Mouse (Mus musculus): ENCODE results near the gene Gmds.
A peak's percentile ranks its signal among the peaks of the same experiment; 100 is the strongest.

Gene Gmds

DNA sequence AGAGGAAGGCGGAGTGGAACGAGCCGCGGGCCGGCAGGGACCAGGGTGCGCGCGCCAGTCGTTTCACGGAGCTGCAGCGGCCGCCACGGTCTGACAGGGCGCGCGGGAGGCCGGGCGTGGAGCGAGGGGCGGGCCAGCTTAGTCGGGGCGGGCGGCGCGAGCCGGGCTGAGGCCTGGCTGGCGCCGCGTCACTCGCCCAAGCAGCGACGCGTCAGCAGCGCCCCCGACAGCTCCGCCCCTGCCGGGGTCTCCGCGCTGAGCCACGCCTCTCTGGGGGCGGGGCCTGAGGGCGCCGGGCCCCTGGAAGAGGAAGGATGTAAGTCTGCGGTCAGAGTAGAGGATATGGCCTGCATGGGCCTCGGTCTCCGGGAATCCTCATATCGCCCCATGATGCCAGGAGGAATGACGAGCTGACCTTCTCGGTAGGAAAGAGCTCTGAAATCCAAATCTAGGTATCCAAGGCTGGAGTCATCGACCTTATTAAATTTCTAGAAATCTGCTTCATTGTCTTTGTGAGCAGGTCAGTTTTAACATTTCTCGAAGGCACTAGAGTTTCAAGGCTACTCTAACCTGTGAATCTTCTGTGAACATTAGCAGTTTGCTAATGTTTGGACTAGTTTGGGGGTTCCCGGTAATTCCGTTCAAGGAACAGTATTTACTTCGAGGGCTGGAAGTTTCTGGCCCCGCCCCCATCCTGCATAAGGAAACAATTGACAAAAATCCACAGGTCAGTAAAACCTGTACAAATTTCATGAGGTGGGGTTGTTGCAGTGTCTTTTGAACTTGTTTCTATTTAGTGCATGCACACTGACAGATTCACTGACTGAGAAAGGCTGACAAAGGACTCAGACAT lies at the start of gene Gmds:
Gmds (minus strand) TSS at position 228 of the 853 bp plus-strand sequence.
- peak; percentile 91 to 94 for DNase-seq (ENCODE audit: low spot score in 2 of 2)

DNA sequence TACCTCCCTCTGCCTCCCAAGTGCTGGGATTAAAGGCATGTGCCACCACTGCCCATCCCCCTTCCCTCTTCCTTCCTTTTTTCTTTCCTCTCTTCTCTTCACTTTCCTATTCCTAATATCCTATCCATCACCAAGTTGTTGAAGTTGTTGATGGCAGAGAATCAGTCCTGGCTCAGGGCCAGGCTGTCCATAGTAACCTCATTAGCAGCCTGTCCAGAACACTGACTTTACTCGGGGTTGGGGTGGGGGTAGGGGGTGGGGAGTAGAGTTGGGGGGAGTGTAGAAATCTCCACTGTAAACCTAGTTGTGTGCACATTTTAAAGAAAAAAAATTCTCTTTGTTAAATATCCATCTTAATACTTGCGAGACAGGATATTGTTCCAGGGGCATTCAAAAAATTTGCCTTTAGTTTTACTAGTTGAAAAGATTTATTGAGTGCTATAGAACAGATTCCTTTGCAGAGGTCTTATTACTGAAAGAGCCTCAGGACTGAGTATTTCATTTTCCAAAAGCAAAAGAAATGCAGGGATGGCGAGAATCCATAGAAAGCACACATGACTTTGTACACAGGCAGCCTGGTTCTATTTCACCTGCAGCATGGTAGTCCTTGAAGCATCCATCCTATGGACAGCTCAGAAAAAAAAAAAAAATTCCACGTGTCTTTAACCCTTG lies 47.0 kb upstream of the Gmds start:
- DNase-seq (ENCODE audit: low spot score in 2 of 2): no peak

- DNase-seq (ENCODE audit: low spot score in 2 of 2): no peak
These were observed 43.9 kb upstream of the Gmds start for GRCm38 (mm10) chr13:32382227-32383010.

DNA sequence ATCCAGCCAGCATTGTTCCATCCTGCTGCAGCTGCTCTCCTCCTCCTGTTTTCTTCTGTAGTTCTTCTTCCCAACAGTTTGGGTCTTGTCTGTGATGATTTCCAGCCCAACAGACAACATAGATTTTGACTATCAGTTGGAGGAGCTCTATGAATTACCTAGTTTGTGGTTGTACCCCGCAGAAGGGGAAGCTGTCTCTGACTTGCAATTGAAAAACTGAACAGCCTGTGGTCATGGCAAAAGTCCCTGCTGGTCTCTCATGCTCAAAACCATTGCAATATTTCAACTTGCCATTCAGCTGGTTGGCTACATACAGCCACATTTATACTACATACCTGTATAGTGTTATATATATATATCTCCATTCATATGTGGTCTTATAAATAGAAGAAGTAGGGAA lies 40.1 kb upstream of the Gmds start:
- no peak for DNase-seq (ENCODE audit: low spot score in 2 of 2)

DNA sequence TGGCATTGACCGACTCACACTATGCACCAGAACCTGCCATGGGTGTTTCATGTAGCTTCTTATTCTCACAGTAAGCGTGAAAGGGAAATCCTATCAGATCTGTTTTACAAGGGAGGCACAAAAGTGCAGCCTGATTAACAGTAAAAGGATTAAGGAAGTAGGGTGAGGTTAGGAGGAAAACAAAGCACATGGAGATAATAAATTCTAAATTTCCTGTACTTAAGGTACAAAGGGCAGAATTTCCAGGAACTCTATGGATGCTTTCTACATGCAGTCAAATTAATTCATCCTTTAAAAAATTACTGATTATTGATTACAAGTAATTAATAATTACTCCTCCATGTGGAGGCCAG lies 34.0 kb upstream of the Gmds start:
- no peak for DNase-seq (ENCODE audit: low spot score in 2 of 2)

- no peak for DNase-seq (ENCODE audit: low spot score in 2 of 2)
These were observed 33.5 kb upstream of the Gmds start for GRCm38 (mm10) chr13:32371874-32372530.

DNA sequence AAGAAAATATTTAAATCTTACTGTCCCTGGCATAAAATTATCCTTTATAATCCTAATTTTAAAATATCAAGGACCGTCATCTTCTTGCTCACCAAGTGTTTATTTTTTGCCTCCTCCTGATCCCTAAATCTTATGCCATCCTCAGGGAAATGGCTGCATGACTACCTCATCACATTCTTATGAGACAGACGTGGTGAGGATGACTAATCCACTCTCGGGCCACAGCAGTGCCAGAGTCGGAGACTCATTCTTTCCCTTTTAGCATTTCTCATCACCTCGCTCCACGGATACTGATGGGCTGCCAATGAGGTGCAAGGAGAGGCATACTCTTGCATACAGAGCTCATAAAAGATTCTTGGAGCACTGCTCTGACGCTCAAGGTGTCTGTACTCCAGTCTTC lies 32.2 kb upstream of the Gmds start:
- DNase-seq (ENCODE audit: low spot score in 2 of 2): no peak

DNA sequence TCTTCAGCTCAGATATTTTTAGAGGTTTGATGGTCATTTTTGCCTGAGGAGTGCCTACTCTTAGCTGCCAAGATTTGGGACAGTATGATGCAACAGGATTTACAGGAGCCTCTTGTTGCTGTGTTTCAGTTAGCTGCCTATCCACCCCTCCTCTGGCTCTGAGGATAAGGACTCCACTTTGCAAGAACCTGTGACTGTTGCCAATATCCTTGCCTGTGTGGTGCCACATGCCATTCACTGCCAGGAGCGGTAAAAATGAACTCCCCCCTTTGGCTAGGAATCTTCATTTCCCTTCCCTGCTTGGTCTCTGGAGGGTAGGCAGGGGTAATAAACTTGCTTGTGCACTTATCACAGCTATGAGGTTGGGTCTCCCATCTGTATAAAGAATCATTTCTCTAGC lies 31.6 kb upstream of the Gmds start:
- no peak for DNase-seq (ENCODE audit: low spot score in 2 of 2)

- no peak for DNase-seq (ENCODE audit: low spot score in 2 of 2)
These were observed 616 bp downstream of the Gmds start for GRCm38 (mm10) chr13:32337735-32338512.

DNA sequence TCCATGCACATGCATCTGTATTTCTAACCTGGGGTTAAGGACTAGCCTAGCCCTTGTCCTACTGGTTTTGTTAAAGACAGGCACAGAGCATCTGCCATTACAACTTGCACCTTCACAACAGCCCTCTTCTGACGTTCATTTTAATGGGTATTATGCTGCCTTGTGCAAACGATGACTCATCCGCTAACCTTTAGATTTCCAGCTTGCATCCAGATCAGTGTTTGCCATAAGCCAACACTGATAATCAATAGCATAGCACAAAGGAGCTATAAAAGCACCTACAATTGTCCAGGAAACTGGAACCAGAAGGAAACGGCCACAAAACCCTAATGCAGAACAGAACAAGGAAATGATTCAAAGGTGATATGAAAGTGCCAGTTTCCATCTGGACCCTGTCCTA lies 20.2 kb downstream of the Gmds start:
- no peak for DNase-seq (ENCODE audit: low spot score in 2 of 2)

- no peak for DNase-seq (ENCODE audit: low spot score in 2 of 2)
These were observed 21.2 kb downstream of the Gmds start for GRCm38 (mm10) chr13:32317354-32317753.

DNA sequence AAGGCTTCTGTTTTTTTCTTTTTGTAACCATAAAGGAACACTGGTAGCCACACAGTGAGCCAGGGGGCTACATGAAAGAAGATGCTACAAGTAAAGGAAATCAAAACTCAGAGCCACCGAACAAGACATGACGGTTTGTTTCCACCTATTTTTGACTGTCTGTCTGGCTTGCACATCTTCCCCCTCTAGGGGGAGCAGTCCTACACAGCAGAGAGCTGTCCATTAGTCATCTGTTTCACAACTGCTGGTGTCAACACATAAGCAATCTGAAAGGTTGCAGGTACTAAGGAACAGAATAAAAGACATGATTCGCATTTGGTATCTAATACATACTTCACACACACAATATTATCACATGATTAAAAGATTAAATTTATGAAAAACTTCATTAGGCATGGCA lies 25.9 kb downstream of the Gmds start:
- peak; percentile 21 to 64 for DNase-seq (ENCODE audit: low spot score in 2 of 2)

DNA sequence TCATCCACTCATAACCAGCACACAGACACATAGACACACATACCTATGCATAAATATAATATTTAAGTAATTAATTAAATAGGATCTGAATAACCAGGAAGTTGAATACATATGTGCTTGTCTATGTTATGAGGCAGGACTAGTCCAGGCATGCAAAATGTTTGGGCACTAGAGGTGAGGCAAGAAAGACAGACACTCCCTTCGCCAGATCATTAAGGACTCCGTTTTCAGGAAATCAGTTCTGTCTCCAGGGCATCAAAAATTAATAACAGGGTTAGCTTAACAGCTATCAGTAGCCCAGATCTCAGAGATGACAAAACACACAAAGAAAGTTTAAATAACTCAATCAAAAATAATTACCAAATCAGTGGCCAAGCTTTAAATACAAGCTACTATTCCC lies 27.1 kb downstream of the Gmds start:
- DNase-seq (ENCODE audit: low spot score in 2 of 2): no peak

- DNase-seq (ENCODE audit: low spot score in 2 of 2): no peak
These were observed 40.1 kb downstream of the Gmds start for GRCm38 (mm10) chr13:32298456-32298855.

DNA sequence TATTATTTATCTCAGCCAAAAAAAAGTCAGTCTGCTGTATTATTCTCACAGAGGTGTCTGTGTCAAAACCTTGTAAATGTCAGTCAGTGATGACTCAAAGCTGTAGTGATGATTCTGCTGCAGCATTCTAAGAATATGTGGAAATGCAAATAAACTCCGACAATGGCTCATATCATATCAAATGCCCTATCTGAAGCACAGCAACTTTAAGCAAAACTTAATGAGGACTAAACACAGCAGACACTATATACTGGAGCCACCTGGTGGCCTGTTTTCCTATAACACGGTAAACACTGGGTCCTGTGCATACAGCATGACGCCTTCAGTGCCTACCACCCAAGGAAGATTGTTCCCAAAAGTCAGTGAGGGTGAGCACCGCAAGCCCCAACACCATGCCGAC lies 41.1 kb downstream of the Gmds start:
- peak in 1 of 2 experiments; percentile 25 for DNase-seq (ENCODE audit: low spot score in 2 of 2)

DNA sequence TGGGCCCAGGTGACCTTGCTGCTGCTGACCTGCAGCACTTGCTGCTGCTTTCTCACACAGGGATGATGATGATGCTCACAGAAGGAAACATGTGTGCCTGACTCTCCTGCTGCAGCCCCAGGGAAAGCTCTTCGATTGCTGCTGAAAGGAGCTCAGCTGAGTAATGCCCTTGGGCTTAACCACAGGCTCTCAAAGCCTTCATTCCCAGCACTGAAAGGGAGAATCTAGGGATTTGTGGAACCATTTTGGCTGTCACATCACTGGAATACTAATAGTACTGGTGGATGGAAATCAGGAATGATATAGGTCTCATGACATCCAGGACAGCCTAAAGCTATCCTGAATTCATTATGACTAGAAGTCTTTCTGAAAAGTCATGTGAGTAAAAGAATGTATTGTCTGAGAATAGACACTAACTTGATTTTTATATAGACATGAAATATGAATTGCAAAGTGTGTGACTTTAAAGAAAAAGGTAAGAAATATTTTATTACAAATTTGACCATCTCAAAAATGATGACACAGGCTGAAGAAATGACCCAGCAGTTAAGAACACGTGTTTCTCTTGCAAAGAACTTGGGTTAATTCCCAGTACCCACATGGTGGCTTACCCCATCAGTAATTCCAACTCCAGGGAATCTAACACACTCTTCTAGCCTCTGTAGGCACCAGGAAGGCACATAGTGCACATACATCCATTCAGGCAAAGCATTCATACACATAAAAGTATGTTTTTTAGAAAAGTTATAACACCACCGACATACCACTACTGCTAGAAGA lies 43.9 kb downstream of the Gmds start:
- DNase-seq (ENCODE audit: low spot score in 2 of 2): no peak

- DNase-seq (ENCODE audit: low spot score in 2 of 2): no peak
These were observed 65.5 kb downstream of the Gmds start for GRCm38 (mm10) chr13:32272937-32273496.

- DNase-seq (ENCODE audit: low spot score in 2 of 2): no peak
These were observed 68.8 kb downstream of the Gmds start for GRCm38 (mm10) chr13:32269757-32270156.

DNA sequence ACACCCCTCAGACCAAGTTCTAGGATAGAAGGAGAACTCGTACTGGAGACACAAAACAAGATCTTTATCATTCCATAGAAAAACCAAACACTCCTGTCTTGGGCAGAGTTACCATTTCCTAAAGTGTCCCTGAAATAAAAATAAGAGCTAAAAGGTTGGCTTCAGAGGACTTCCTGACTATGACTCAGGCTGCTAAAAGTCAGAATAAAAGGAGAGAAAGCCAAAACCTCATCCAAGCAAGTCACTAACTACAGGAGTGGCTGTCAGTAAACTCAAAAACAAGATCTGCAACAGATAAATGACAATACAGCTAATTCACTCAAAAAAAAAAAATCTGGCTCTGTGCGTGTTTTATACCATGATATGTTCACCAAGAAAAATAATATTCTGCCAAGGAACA lies 69.3 kb downstream of the Gmds start:
- no peak for DNase-seq (ENCODE audit: low spot score in 2 of 2)

DNA sequence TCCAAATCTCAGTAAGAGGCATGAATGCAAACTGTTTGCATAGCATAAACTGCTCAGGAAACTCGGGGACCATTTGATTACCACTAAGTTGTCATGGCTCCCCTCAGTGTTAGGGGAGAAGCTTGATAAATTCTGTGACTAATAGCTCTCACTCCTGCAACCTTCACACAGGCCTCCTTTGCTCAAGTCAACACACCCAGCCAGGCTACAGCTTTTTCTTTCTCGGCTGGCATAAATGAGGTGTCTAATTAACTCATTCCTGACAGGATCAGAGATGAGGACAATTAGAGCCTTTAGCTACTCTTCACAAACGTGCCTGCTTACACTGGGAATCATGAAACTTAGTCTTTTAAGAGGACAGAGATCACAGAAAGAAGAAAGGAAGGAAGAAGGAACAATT lies 70.3 kb downstream of the Gmds start:
- no peak for DNase-seq (ENCODE audit: low spot score in 2 of 2)

Measured in thymus, postnatal 10 days (tissue).